Mouse (Mus musculus): ENCODE measurements around the gene Cxcl16.
A peak's percentile ranks its signal among the peaks of the same experiment; 100 is the strongest.

The Cxcl16 gene

DNA sequence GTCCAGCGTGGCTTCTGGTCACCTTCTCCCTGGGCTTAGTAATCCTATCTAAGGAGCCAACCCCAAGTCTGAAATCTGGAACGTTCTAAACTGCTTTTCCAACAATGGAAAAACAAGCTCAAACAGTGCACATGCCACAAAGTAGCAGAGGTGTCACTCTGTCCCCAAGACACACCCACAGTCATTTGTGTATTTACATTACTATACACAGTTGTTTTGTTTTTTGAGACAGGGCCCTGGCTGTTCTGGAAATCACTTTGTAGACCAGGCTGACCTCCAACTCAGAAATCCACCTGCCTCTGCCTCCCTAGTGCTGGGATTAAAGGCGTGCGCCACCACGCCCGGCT, 49.5 kb downstream of the Cxcl16 start:
- no peak for DNase-seq (ENCODE audit: low spot score)

DNA sequence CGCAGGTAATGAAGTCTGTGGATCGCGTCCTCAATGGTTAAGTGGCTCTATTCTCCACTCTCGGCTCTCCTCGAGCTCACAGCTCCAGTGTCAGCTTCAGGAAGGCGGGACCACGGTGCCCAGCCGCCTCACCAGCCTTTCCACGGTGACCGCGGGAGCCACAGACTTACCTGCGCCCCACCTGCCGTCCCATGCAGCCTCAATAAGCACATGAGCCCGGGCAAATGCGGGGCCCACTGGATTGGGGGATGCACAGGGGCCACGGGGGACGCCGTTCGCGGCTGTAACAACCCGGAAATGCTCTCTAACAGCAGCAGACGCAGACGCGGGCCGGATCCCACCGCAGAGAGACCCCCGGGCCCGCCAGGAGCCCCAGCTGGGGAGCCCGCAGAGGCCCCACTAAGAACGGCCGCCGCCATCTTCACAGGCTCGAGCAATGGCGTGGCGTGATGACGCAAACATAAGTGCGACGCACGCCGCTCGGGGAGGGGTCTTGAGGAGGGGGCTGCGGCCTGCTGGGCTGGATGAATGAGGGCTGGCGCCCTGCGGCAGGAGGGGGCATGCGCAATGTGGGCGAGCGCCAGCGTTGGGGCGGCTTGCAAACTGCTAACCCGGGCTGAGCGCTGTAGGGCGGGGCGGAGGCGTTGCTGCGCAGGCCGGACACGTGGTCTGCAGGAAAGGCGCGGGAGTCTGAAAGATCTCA, 50.0 kb downstream of the Cxcl16 start, which contains the start of gene Pelp1:
Pelp1 (minus strand) TSS at position 438 of the 703 bp plus-strand sequence.
- peak; percentile 96 for DNase-seq (ENCODE audit: low spot score)

Data from MN1 (cell line).